In the genomic region with DNA sequence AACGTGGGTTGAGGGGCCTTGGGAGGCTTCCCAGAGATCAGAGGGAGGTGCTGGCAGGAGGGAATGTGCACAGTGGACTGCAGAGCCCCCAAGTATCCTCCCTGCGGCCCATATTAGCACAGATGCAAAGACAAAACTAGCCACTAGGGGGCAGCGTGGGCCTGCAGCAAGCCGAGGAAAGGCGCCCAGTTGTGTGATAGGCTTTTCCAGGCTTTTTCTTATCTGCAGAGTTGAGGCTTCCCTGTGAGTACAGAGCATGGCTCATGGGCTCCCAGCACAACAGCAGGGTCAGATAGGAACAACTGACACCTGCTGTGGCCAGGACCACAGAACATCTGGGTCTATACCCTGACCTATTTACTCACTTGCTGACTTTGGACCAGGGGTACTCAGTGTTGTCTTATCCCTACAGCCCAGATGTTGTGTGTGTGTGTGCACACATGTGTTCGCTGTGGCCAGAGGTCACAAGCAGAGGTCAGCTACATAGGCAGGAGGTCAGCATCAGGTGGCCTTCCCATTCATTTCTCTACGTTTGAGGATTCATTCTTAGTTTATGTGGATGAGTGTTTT, we compare ENCODE assay signal across 7 mouse cellular contexts. TPM values are rescaled to one million over a fixed set of nuclear protein-coding genes. Genes with fewer than 3 reads are reported as not detected.
DNase-seq lines count a peak whose midpoint lies in the region; ATAC-seq and TF ChIP-seq lines count a peak whose summit lies in the region.

No protein-coding gene starts in this region.

- peak; percentile 28; the same call in 1 of the 2 replicates for ATAC-seq in limb, embryonic 12.5 days (ENCODE audit: insufficient number of reproducible peaks, insufficient read depth, low FRiP score, low TSS enrichment, low read depth)
- peak; percentile 70 for ATAC-seq in midbrain, embryonic 16.5 days

- H3K9me3 ChIP-seq in limb, embryonic 12.5 days, result no peaks in the 10 kb centered on the region
- H3K9me3 ChIP-seq in midbrain, embryonic 16.5 days (replicated peaks; ENCODE audit: control insufficient read depth, low read length, poor library complexity, severe bottlenecking), result no peaks in the 10 kb centered on the region

- no peak overlapping the region for H3K27ac ChIP-seq in limb, embryonic 12.5 days
- no peak overlapping the region for H3K27ac ChIP-seq in midbrain, embryonic 16.5 days (ENCODE audit: low read length)
- H3K27ac ChIP-seq in spleen, adult 2 months (ENCODE audit: insufficient read depth, low read length), result no peak overlapping the region

- no peaks in the 10 kb centered on the region for H3K4me1 ChIP-seq in limb, embryonic 12.5 days (replicated peaks)
- H3K4me1 ChIP-seq in midbrain, embryonic 16.5 days (ENCODE audit: control insufficient read depth, insufficient read depth, low read length), result no peaks in the 10 kb centered on the region
- no peaks in the 10 kb centered on the region for H3K4me1 ChIP-seq in spleen, adult 2 months (ENCODE audit: control insufficient read depth, insufficient read depth, insufficient read length)

- 26% methylated on average over 7 of the region's 7 CpGs for WGBS in limb, embryonic 12.5 days
- WGBS in midbrain, embryonic 16.5 days, result 19% methylated on average over 7 of the region's 7 CpGs
- 34% methylated on average over 7 of the region's 7 CpGs for WGBS in spleen, adult 2 months

- H3K36me3 ChIP-seq in limb, embryonic 12.5 days, result peaks cover 79% of the 10 kb centered on the region
- peaks cover 13% of the 10 kb centered on the region; the same call in 1 of the 2 replicates for H3K36me3 ChIP-seq in midbrain, embryonic 16.5 days (ENCODE audit: control insufficient read depth, insufficient read depth, low read length)
- H3K36me3 ChIP-seq in spleen, adult 2 months (ENCODE audit: control insufficient read depth, insufficient read depth, low read length), result peaks cover 14% of the 10 kb centered on the region

- no peak for TF ChIP-seq POLR2A in spleen, adult 2 months (IDR thresholded peaks at IDR 0.05; ENCODE audit: low read depth, low read length)

- peak; percentile 61 for DNase-seq in adrenal gland, adult 8-10 months
- DNase-seq in embryo, embryonic 9.5 days (ENCODE audit: extremely low spot score), result peak; percentile 85
- DNase-seq in heart, adult 18-20 months, result peak; percentile 78 to 95
- peak; percentile 48 for DNase-seq in kidney, adult 11 months
- peak; percentile 30 to 78 for DNase-seq in spleen, adult 2 months (ENCODE audit: low read depth in 1 of 2, low spot score in 2 of 2)

- H3K27me3 ChIP-seq in limb, embryonic 12.5 days, result no peaks in the 10 kb centered on the region
- no peaks in the 10 kb centered on the region for H3K27me3 ChIP-seq in midbrain, embryonic 16.5 days (ENCODE audit: control insufficient read depth, insufficient read depth, low read depth, low read length)
- no peaks in the 10 kb centered on the region for H3K27me3 ChIP-seq in spleen, adult 2 months (ENCODE audit: control insufficient read depth, insufficient read depth, low read length)

- H3K9ac ChIP-seq in limb, embryonic 12.5 days (replicated peaks), result no peak overlapping the region
- H3K9ac ChIP-seq in midbrain, embryonic 16.5 days (ENCODE audit: low read depth, low read length), result no peak overlapping the region

- no peak overlapping the region for H3K4me3 ChIP-seq in limb, embryonic 12.5 days (replicated peaks)
- H3K4me3 ChIP-seq in midbrain, embryonic 16.5 days (ENCODE audit: low read depth, low read length), result no peak overlapping the region
- no peak overlapping the region for H3K4me3 ChIP-seq in spleen, adult 2 months (ENCODE audit: extremely low read depth, insufficient read depth, insufficient read length)

- H3K4me2 ChIP-seq in limb, embryonic 12.5 days, result no peak overlapping the region
- H3K4me2 ChIP-seq in midbrain, embryonic 16.5 days (ENCODE audit: low read length), result no peak overlapping the region

- TF ChIP-seq CTCF in spleen, adult 2 months (IDR thresholded peaks at IDR 0.05; ENCODE audit: extremely low read depth, insufficient read depth, insufficient read length, insufficient replicate concordance), result peak; percentile 98

RNA-seq across cellular contexts. Expression of gene Bola3, which starts 7.7 kb away (rescaled TPM):
- 100 to 1,000 TPM in 3 of 4 experiments, 10 to 100 TPM in 1; 94.1 to 174 (median 137) TPM for total RNA-seq in adrenal gland, adult 8-10 months (2022)
- total RNA-seq in heart, adult 18-20 months (2021), result 100 to 1,000 TPM; 388 to 397 TPM
- polyA plus RNA-seq in limb, embryonic 12.5 days (2016; fragmentation: Nextera tagmentation; extraction: Ambion mirVana), result 140 TPM in 2 replicates
- 44.0 and 50.0 TPM in 2 replicates for polyA plus RNA-seq in midbrain, embryonic 16.5 days (2015; fragmentation: Nextera tagmentation; extraction: Ambion mirVana)
- 7.7 and 74.0 TPM in 2 replicates for polyA plus RNA-seq in spleen, adult 2 months (2012; rRNA removed)

RNA-seq across cellular contexts. Expression of gene Mob1a, which starts 30.8 kb away (rescaled TPM):
- total RNA-seq in adrenal gland, adult 8-10 months (2022), result 10 to 100 TPM; 66.9 to 77.3 (median 71.4) TPM
- total RNA-seq in heart, adult 18-20 months (2021), result 10 to 100 TPM; 23.8 to 26.6 TPM
- polyA plus RNA-seq in limb, embryonic 12.5 days (2016; fragmentation: Nextera tagmentation; extraction: Ambion mirVana), result 65.4 and 68.7 TPM in 2 replicates
- 19.2 and 20.8 TPM in 2 replicates for polyA plus RNA-seq in midbrain, embryonic 16.5 days (2015; fragmentation: Nextera tagmentation; extraction: Ambion mirVana)
- polyA plus RNA-seq in spleen, adult 2 months (2012; rRNA removed), result 28.3 and 35.1 TPM in 2 replicates

RNA-seq across cellular contexts. Expression of gene Mthfd2, which starts 30.9 kb away (rescaled TPM):
- total RNA-seq in adrenal gland, adult 8-10 months (2022), result 10 to 100 TPM; 14.4 to 19.3 (median 17.6) TPM
- total RNA-seq in heart, adult 18-20 months (2021), result 1 to 10 TPM; 2.3 to 3.8 TPM
- 43.2 and 47.1 TPM in 2 replicates for polyA plus RNA-seq in limb, embryonic 12.5 days (2016; fragmentation: Nextera tagmentation; extraction: Ambion mirVana)
- 34.7 and 37.1 TPM in 2 replicates for polyA plus RNA-seq in midbrain, embryonic 16.5 days (2015; fragmentation: Nextera tagmentation; extraction: Ambion mirVana)
- 7.1 and 7.7 TPM in 2 replicates for polyA plus RNA-seq in spleen, adult 2 months (2012; rRNA removed)
